Mouse (Mus musculus): Measurements from ENCODE around the gene Birc2. TPM values are rescaled to one million over a fixed set of nuclear protein-coding genes. Genes with fewer than 3 reads are reported as not detected.
"Not testable (repeated sequence)": the region's sequence is repeated elsewhere in the genome, so short reads cannot be mapped to it uniquely, and the experiment has no call there.

Birc2 gene
- total RNA-seq (2022), result 10 to 100 TPM; 29.8 to 40.3 (median 34.9) TPM

GRCm38 (mm10) chr9:7836905-7837805, at the start of gene Birc2:
Gene Birc2, minus strand, starts transcription at chr9:7837064.
- peak; percentile 94 to 95 for DNase-seq (ENCODE audit: low spot score in 2 of 2)

- DNase-seq (ENCODE audit: low spot score in 2 of 2), result no peak
Measured at GRCm38 (mm10) chr9:7884346-7884745, 47.5 kb upstream of the Birc2 start.

- no peak for DNase-seq (ENCODE audit: low spot score in 2 of 2)
Measured at GRCm38 (mm10) chr9:7882304-7882865, 45.5 kb upstream of the Birc2 start.

- no peak for DNase-seq (ENCODE audit: low spot score in 2 of 2)
Measured at GRCm38 (mm10) chr9:7873511-7874211, 36.8 kb upstream of the Birc2 start.

GRCm38 (mm10) chr9:7872775-7873439, 36.0 kb upstream of the Birc2 start, which contains the start of gene Birc3:
Gene Birc3, minus strand, starts transcription at chr9:7873186.
- peak in 1 of 2 experiments; percentile 6 for DNase-seq (ENCODE audit: low spot score in 2 of 2)

GRCm38 (mm10) chr9:7872044-7872774, 35.3 kb upstream of the Birc2 start:
- no peak for DNase-seq (ENCODE audit: low spot score in 2 of 2)

- DNase-seq (ENCODE audit: low spot score in 2 of 2), result no peak
Measured at GRCm38 (mm10) chr9:7871316-7872043, 34.6 kb upstream of the Birc2 start.

- DNase-seq (ENCODE audit: low spot score in 2 of 2), result no peak
Measured at GRCm38 (mm10) chr9:7870556-7871315, 33.9 kb upstream of the Birc2 start.

- DNase-seq (ENCODE audit: low spot score in 2 of 2), result no peak
Measured at GRCm38 (mm10) chr9:7868838-7869491, 32.1 kb upstream of the Birc2 start.

- DNase-seq (ENCODE audit: low spot score in 2 of 2), result no peak
Measured at GRCm38 (mm10) chr9:7867981-7868380, 31.1 kb upstream of the Birc2 start.

- DNase-seq (ENCODE audit: low spot score in 2 of 2), result not testable (repeated sequence)
Measured at GRCm38 (mm10) chr9:7866981-7867380, 30.1 kb upstream of the Birc2 start.

- no peak for DNase-seq (ENCODE audit: low spot score in 2 of 2)
Measured at GRCm38 (mm10) chr9:7860976-7861375, 24.1 kb upstream of the Birc2 start.

GRCm38 (mm10) chr9:7855912-7856311, 19.0 kb upstream of the Birc2 start:
- DNase-seq (ENCODE audit: low spot score in 2 of 2), result no peak

- DNase-seq (ENCODE audit: low spot score in 2 of 2), result peak in 1 of 2 experiments; percentile 13
Measured at GRCm38 (mm10) chr9:7855374-7855773, 18.5 kb upstream of the Birc2 start.

GRCm38 (mm10) chr9:7854196-7854595, 17.3 kb upstream of the Birc2 start:
- DNase-seq (ENCODE audit: low spot score in 2 of 2), result not testable (repeated sequence)

- no peak for DNase-seq (ENCODE audit: low spot score in 2 of 2)
Measured at GRCm38 (mm10) chr9:7852346-7853230, 15.7 kb upstream of the Birc2 start.

- no peak for DNase-seq (ENCODE audit: low spot score in 2 of 2)
Measured at GRCm38 (mm10) chr9:7851841-7852240, 15.0 kb upstream of the Birc2 start.

GRCm38 (mm10) chr9:7848191-7848590, 11.3 kb upstream of the Birc2 start:
- DNase-seq (ENCODE audit: low spot score in 2 of 2), result no peak

All from layer of hippocampus, adult 8-10 months (tissue).